Mouse (Mus musculus): ENCODE data around the gene Fads1.

The Fads1 gene

GRCm38 (mm10) chr19:10176941-10177372, 5.7 kb upstream of the Fads1 start:
- DNase-seq (ENCODE audit: low spot score), result peak; percentile 63

DNA sequence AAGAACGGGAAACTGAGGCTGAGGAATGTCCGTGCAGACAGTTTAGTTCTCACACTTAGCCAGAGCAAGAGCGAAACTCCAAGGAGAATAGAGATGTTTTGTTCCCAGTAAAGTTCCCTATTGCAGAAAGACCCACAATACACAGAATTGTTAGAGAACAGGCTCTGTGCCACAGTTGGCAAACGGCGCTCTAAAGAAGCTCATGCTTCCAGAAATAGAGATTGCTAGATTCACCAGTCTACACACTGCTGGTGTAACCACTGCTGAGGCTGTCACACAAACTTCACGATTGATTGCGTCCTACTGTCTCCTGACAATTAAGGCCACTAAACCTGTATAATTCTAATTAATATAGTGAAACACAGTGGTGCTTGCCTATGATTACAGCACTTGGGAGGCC, 1.5 kb upstream of the Fads1 start:
- DNase-seq (ENCODE audit: low spot score), result no peak

DNA sequence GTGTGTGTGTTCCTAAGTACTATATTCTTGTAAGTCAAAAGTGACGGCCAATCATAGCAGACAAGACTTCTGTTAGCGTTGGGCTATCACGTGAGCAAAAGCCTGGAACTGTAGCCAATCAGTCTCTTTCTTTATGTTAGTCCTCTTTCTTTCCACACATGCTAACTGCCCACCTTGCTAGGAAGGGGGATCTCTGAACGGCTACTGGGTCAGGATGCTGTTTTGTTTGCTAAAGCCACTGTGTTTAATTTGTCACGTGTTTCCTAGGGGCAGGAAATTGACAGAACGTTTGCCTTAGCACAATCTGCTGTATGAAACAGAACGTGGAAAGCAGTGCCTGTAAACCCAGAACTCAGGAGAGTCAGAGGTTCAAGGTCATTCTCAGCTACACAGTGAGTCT, 546 bp upstream of the Fads1 start:
- DNase-seq (ENCODE audit: low spot score), result no peak

- DNase-seq (ENCODE audit: low spot score), result peak; percentile 78
Measured at GRCm38 (mm10) chr19:10183299-10183983, 753 bp downstream of the Fads1 start.

DNA sequence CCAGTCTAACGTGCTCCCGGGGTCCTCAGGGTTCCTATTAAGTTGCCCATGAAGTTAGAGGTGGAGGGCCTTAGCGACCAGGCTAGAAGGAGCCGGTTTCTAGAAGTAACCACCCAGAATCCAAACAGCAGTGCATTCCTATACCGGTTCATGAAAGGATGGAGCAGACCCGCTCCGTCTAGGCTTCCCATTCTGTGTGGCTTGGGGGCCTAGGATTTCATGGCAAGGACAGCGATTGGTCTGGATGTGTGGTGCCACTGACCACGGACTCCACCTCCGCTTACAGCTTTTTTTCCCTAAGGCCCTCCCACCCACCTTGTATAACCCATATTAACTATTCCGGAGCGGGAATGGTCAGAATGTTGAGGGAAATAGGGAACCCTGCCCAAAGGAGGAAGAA, 1.4 kb downstream of the Fads1 start:
- peak; percentile 64 for DNase-seq (ENCODE audit: low spot score)

- DNase-seq (ENCODE audit: low spot score), result no peak
Measured at GRCm38 (mm10) chr19:10185876-10186275, 3.2 kb downstream of the Fads1 start.

DNA sequence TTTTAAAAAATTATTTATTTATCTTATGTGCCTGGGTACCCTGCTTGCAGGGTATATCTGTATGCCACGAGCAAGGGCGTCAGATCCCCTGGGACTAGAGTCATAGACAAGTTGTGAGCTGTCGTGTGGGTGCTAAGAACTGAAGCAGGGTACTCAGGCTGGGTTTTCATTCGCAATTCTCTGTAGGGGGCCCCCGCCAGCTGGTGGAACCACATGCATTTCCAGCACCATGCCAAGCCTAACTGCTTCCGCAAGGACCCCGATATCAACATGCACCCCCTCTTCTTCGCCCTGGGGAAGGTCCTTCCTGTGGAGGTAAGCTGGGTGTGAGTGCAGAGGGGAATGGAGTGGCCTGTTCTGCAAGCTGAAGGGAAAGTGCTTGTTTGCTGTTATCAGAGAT, 3.9 kb downstream of the Fads1 start:
- peak; percentile 37 for DNase-seq (ENCODE audit: low spot score)

GRCm38 (mm10) chr19:10188281-10188811, 5.7 kb downstream of the Fads1 start:
- no peak for DNase-seq (ENCODE audit: low spot score)

DNA sequence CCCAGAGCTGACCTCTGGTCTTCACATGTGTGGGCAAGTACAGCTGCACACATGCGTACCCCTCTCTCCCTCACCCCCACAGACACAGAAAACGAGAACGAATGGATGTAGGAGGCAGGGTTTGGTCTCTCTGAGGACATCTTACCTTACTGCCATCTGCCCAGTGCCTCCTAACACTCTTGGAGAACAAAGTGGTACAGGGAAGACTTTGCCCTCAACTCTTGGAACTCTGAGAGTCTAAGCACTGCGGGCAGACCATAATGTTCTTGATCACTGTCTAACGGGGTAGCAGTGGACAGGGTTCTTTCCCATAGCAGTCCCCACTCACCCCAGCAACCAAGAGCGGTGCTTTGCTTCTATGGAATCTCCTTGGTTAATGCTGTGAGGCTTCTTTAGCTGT, 6.3 kb downstream of the Fads1 start:
- no peak for DNase-seq (ENCODE audit: low spot score)

DNA sequence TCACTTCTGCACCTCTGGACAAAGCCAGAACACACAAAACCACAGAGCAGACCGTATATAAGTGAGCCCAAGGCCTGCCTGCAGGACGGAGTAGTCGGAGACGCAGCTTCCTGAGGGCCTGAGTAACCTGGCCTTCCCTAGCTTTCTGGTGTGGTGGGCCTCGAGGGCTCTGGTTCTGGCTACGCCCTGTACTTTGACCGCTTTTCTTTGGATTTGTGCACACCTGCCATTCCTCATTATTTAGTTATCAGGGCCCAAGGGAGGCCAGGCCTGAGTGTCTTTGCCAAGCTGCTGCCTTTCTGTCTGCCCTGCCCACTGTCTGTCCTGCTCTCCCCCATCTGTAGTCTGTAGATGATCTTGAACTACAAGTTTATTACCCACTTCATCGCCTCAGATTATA, 7.3 kb downstream of the Fads1 start:
- no peak for DNase-seq (ENCODE audit: low spot score)

DNA sequence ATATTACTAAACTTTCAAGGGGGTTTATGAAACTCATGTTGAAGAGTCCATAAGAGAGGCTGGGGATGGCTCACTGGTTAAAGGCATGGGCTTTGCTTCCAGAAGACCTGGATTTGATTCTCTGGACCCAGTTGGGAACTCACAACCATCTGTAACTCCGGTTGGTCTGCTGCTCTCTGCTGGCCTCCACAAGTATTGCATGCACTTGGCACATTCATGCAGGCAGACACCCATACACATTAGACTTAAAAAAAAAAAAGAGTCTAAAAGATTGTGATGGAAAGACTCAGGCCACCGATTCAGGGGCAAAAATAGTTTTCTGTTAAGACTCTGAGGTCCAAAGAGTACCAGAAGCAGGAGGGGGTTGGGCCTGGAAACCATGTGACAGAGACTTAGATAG, 8.1 kb downstream of the Fads1 start:
- peak; percentile 86 for DNase-seq (ENCODE audit: low spot score)

DNA sequence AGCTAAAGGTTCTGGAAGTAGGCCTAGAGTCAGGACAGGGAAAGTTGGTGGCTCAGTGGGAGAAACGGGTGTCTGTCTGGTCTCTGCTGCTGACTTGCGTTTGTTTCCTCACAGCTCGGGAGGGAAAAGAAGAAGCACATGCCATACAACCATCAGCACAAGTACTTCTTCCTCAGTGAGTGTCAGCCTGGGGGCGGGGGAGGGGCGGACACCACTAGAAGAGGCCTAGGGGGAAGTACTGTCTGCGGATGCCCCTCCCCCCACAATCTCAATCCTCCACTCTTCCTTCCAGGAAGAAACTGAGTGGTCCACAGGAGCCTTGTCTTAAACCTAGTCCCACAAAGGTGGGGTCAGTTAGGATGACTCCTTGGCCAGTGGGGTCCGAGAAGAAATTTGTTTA, 8.6 kb downstream of the Fads1 start:
- peak; percentile 68 for DNase-seq (ENCODE audit: low spot score)

DNA sequence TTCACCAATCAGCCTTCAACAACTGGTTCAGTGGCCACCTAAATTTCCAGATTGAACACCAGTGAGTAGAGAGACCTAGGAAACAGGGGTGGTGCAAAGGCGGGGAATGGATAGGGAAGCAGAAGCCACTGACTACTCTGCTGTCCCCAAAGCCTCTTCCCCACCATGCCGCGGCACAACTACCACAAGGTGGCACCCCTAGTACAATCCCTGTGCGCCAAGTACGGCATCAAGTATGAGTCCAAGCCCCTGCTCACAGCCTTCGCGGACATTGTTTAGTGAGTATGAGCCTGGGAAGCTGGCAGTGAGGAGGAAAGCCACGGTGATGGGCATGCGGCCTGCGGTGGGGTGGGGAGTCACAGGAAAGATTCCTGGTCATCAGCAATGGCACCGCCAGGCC, 11.6 kb downstream of the Fads1 start:
- no peak for DNase-seq (ENCODE audit: low spot score)

DNA sequence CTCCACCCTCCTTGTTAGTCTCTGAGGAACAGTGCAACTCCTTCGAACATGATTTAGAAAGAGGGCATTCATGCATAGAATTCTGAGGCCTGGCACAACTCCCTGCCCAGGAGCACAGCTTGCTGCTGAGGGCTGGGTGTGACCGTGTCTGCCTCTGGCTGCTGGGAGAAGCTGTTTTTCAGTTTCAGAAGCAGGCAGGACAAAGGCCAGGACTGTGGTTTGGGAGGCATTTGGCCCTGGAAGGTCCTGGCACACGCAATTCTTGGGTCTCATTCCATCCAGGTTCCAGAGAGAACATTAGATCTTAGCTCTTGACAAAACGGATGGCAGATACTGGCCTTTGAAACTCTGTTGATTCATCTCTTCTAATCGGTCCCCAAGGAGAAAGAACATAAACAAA, 12.6 kb downstream of the Fads1 start:
- no peak for DNase-seq (ENCODE audit: low spot score)

GRCm38 (mm10) chr19:10197130-10197529, 14.4 kb downstream of the Fads1 start:
- no peak for DNase-seq (ENCODE audit: low spot score)

GRCm38 (mm10) chr19:10198286-10198685, 15.6 kb downstream of the Fads1 start:
- no peak for DNase-seq (ENCODE audit: low spot score)

DNA sequence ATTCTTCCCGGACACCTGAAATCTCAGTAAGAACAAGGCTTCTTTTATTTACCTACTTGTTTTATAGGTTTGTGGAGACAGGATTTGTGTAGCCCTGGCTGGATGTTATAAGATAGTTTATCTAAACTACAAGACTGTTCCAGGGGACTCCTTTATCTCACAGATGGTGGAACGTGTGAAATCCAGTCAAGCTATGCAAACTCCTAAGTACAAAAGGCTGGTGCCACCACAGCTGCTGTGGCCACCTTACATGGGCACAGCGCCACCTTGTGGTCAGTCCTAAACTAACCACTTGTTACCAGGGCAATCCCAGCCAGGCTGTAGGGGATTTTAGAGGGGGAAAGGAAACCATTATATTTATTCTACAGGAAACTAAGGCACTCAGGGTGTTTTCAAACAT, 16.0 kb downstream of the Fads1 start:
- peak; percentile 94 for DNase-seq (ENCODE audit: low spot score)

DNA sequence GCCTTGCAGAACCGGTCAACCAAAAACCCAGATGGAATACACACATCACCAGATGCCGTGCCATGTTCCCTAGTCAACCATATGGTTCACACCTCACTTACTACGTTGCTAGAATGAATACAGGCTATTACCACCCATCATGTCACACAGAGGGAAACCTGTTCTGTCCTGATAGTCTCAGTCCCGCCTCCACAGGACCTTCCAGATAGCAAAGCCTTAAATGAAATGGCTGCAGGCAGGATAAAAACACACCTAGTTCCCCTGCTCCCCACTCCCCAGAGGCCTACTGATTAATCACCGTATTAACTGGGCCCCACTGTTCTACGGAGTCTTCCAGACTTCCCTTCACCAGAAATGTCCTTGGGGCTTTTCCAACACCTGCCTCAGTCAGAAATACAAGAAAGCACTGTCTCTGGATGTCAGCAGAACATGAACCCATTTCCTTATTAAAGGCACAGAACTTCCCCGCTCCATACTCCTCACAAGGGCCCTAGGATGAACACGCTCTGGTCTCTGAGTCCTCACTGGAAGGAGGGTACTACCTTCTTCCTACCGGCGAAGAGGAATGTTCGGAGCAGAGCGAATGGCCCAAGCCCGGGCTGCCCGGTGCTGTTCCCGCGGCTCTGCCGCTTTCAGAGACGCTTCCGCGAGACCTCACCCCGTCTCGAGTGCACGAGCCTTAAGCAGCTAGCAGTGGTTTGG, 20.6 kb downstream of the Fads1 start:
- no peak for DNase-seq (ENCODE audit: low spot score)

GRCm38 (mm10) chr19:10203848-10204615, 21.3 kb downstream of the Fads1 start, which contains the start of the genes Tmem258 and Fen1:
Tmem258 (plus strand) TSS chr19:10204014.
Fen1 (minus strand) TSS chr19:10204169.
- peak; percentile 93 for DNase-seq (ENCODE audit: low spot score)

DNA sequence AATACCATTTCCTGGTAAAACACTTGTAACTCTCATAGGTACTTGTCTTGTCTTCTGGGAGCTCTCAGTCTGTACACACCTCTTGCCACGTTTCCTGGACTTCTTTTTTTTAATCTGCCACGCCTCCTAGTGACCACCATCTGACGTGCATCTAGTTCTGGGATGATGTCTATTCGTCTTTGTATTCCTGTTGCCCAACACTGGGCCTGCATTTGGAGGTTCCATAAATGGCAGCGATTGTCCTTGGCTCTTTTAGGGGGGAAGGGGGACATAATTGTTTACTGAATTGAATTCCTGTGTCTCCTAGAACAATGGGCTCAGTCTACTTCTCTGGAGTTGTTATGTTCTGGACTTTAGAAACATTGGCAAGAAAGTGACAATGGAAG, 21.9 kb downstream of the Fads1 start:
- no peak for DNase-seq (ENCODE audit: low spot score)

DNA sequence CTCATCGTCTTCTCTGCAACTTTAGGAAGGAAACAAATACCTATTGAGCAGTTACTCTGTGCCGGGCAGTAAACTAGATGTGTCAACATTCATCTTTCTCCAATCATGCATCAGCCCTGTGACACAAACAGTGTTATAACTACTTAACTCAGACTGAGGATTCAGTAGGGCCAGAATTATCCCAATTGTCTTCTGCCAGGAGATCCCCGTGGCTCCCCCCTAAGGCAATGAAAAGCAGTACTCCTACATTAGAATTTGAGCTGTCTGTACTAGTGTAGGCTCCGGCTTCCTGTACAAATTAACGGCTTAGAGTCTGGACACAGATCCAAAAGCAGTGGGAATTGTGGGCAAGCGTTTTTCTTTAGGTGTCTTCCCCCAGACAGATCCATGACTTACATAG, 22.4 kb downstream of the Fads1 start:
- no peak for DNase-seq (ENCODE audit: low spot score)

GRCm38 (mm10) chr19:10208851-10209250, 26.2 kb downstream of the Fads1 start:
- DNase-seq (ENCODE audit: low spot score), result no peak

- DNase-seq (ENCODE audit: low spot score), result no peak
Measured at GRCm38 (mm10) chr19:10210885-10211284, 28.2 kb downstream of the Fads1 start.

Data from testis, postnatal 10 days (tissue).